Mouse (Mus musculus): ENCODE measurements at regions not wholly inside any gene's neighbourhood (a gene's known extent, or its start where the extent isn't known, plus 50 kb on each side); places are given as distances from the start of the nearest gene placed in this dataset.

DNA sequence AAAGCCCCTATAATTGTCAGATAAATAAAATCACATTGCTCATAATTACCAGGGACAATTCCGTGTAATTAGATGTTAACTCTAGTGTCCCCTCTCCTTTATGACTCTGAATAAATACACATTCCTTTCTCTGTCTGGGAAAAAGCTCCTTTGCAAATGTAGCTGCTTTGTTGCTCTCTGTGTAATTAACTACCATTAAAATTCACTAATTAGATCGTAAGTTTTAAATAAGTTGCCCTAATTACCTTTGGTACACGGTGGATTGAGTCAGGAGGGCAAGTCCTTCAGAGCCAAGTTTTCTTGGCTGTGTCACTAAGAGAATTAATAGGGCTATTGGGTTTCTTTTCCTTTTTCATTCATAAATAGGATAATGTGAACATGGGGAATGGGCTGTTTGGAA, 834.7 kb downstream of the Tlr4 start:
- in situ Hi-C loops (cut with MboI, MseI): no loop called here

DNA sequence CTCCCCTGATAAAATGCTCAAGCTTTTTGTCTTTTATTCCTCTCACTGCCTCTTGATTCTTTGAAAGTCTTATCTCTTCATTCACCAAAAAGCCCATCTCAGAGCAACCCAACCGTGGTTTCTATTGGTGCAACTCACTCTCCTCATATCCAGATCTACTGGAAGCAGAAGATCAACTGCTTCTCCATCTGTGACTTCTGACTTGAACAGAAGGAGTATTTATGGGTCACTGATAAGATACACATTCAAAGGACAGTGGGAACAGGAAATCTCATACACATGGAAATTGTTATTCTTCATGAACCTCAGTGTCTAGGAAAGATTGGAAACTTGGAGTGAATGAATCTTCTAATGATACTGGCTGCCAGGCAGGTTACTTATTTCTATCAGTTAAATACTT, 846.6 kb downstream of the Tlr4 start:
- in situ Hi-C loops (cut with MboI, MseI): no loop called here

DNA sequence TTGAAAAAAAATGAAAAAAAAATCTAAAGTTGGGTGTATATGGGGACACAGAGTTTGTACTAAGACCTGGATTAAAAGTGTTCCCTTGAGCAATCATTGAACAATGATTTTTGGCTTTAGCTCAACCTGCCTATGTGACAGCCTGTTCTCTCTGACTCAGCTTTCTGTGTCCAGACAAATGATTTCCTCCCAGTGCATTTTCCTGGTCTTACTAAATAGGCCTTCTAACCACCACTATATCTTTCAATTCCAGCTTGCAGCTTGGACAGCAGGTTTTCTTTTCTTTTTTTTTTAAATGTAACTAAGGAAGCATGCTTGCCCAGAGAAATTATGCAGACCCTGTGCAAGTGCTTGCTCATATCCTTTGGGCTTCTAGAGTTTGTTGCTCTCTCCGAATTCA, 850.2 kb downstream of the Tlr4 start:
- in situ Hi-C loops (cut with MboI, MseI): no loop called here

DNA sequence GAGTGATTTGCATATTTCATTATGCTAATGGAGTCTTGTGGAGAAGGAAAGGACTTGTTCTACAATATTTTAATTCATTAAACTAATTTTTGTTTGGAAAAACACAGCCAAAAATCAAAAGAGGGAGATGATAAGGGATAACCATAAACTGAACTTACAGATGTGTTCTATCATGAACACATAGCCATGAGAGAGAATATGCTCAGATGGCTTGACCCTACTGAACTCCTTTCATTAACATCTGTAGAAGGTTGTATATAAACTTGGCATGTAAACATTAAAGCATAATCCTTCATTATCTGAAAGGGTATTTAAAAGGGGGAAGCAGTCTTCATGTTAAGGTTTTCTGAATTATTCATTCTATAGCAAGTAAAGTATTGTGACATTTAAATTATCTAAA, 871.1 kb downstream of the Tlr4 start:
- in situ Hi-C loops (cut with MboI, MseI): loop anchor here (10.0 kb wide), 1 partner anchor 426 kb away; no protein-coding TSS in a partner anchor
